Mouse (Mus musculus) kidney, postnatal 10 days (tissue): ENCODE results near the gene Ankmy1.

Experiments
- DNase-seq: peaks from one replicate; pipeline ENCODE4 v3.0.0; 2021; ENCODE audit warnings: mixed read lengths

Gene Ankmy1

GRCm38 (mm10) chr1:92869985-92870384, 32.7 kb downstream of the Ankmy1 start:
- DNase-seq = no peak

DNA sequence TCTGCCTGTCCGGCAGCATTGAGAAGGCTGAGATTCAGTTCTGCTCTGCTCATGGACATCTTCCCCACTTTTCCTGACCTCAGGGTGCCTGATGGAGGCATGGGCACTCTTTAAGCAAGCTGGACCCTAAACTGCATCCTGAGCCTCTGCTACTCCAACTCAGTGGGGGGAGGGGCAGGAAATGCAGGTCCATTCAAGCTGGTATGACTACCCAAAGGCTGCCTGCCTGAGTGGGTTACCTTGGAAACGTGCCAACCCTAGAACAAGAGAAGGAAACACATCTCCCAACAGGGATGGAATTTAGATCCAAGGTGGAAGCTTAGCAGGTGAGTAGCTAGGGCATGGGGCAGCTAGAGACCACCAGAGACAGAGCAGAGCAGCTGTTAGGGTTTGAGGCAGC, 36.5 kb downstream of the Ankmy1 start:
- no peak for DNase-seq

DNA sequence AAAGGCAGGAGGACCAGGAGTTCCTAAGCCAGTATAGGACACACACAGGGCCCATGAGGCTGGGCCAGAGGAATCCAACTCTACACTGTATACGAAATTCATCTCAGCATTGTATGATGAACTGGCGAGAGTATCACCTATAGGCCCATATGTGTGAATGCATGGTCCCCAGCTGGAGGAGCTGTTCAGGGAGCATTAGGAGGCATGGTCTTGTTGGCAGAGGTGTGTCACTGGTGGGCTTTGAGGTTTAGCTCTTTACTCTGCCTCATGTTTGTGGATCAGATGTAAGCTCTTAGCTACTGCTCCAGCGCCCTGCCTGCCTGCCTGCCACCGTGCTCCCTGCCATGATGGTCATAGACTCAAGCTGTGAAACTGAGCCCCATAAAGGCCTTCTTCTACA, 39.4 kb downstream of the Ankmy1 start:
- DNase-seq = no peak

DNA sequence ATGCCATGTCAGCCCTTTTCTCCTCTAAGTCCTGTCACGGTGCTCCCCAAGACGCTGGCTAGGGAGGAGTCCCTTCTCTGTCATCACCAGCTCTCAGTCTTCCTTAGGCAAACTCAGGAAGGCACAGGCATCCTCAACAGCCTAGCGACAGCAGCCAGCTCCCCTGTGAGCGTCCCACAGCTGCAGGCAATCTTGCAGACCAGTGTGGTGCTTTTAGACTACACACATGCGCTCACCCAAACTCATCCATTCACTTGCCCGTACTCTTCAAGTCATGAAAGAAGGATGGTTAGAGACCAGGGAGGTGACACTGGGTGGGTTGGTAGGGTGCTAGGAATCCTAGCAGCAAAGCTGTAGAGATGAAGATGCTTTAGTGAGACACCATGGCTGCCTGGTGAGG, 41.2 kb downstream of the Ankmy1 start:
- no peak for DNase-seq

DNA sequence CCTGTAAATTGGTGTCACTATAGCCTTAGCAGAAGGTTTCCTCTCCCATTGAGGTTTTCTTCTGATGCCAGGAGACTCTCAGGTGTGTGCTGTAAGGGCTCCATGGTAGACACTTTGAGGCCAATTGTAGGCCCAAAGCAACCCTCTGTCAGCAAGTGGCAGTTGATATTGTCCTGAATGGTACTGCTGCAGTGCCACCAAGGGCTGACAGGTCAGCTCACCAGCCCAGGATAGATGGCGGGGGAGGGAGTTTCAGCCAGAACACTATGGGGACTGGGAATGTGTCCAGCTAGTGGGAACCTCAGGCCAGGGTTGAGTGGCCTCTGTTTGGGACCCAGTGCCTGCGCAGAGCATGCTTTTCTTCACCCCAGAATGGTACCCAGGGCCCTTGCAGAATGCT, 50.3 kb downstream of the Ankmy1 start:
- no peak for DNase-seq

GRCm38 (mm10) chr1:92849938-92850574, 52.6 kb downstream of the Ankmy1 start:
- no peak for DNase-seq

DNA sequence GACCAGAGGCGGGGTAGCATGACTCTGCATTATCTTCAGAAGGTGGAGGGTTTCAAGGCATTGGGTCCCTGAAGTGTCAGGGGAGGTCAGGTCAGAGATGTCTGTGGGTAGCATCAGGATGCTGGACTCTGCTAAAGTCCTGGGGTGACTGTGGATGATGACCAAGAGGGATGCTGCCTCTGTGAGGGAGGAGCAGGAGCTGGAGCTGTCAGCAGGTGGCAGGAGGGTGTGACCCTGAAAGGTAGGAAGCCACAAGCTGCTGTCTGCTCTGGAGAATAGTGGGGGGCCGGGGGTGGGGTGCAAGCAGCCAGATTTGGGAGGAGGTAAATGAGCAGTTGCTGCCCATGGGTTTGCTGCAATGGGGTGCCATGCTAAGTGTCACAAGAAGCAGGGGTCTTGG, 53.2 kb downstream of the Ankmy1 start:
- no peak for DNase-seq

GRCm38 (mm10) chr1:92847873-92848839, 54.5 kb downstream of the Ankmy1 start:
- DNase-seq = no peak

DNA sequence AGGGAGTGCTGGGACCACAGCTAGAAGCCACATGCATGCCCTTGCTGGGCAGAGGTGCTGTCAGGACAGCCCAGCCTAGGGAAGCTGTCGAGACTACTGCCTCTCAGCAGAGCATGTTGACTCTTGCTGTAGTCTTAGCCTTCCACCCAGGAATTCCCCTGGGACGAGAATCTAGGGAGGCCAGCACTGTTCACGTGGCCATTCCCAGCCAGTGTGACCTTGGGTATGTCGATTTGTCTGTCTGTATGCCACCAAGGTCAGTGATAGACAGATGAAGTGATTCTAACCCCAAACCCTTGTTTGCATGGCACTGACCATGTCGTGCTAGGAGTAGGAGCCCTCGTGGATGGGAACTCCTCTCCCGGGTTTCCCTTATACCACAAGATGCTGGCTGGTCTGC, 56.8 kb downstream of the Ankmy1 start:
- DNase-seq = no peak

- no peak for DNase-seq
Observed at GRCm38 (mm10) chr1:92841427-92841826, 61.3 kb downstream of the Ankmy1 start.

DNA sequence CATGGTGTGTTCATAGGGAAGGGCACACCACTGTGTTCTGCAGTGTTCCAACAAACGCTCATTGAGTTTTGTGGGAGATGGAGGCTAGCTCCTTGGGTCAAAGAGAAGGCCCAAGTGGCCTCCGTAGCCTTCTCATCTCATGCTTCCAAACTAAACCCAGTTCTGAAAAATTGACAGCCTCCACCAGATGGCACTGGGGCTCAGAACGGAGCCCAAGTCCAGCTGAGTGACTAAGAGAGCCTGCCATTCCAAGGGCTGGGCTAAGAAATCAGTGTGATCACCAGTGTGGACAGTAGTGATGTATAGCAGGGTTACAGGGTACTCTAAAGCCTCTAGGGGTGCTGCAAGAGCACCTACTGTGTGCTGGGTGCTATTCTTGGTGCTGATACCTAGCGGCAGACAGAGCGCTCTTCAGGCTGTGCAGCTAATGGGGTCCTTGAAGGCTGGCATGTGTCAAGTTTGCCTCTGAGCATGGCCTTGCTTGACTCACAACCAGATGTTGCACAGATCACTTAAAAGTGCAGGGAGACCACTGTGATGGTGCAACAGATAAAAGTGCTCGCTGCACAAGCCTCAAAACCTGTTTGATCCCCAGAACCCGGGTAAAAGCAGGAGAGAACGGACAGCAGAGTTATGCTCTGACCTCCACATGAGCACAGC, 62.3 kb downstream of the Ankmy1 start:
- peak; percentile 42 for DNase-seq

GRCm38 (mm10) chr1:92839211-92839610, 63.5 kb downstream of the Ankmy1 start:
- no peak for DNase-seq

GRCm38 (mm10) chr1:92837931-92838833, 64.5 kb downstream of the Ankmy1 start:
- DNase-seq = peak; percentile 44

- peak; percentile 91 for DNase-seq
Observed at GRCm38 (mm10) chr1:92833987-92834706, 68.6 kb downstream of the Ankmy1 start.

GRCm38 (mm10) chr1:92832011-92833010, 70.4 kb downstream of the Ankmy1 start:
- peak; percentile 73 for DNase-seq

DNA sequence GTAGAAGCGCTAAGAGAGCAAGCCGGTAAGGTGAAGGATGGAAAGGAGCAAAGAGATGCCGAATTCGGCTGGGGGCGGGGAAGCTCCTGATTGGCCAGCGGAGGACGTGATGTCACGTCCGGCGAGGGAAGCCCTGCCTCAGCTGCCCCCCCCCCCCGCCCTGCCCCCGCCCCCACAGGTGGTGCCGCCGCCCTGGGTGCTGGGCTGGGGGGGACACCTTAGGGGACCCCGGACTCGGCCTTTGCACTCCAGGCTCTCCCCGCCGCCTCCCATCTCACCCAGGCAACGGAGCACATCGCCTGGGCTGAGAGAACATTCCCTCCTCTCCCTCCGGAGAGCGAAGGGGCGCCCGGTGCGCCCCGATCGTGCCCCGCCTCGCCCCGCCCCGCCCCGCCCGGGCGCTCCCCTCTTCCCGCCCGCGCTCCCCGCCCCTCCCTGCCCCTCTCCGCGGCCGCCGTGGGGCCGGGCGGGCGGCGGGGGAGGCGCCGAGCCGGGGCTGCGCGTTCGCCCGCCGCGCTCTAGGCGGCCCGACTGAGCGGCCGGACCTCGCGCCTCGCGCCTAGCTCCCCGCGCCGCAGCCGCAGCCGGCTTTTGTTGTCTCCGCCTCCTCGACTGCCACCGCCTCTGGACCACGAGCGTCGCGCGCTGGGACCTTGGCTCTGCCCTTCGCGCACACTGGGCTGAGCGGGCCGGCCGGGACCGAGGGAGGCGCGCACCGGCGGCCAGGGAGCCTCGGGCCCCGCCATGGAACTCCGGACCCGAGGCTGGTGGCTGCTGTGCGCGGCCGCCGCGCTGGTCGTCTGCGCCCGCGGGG, 71.3 kb downstream of the Ankmy1 start, which contains the start of gene Gpc1:
Gene Gpc1, plus strand, starts transcription at position 458 of the 814 bp plus-strand sequence.
- peak; percentile 86 for DNase-seq

- no peak for DNase-seq
Observed at GRCm38 (mm10) chr1:92830626-92831187, 72.0 kb downstream of the Ankmy1 start.

DNA sequence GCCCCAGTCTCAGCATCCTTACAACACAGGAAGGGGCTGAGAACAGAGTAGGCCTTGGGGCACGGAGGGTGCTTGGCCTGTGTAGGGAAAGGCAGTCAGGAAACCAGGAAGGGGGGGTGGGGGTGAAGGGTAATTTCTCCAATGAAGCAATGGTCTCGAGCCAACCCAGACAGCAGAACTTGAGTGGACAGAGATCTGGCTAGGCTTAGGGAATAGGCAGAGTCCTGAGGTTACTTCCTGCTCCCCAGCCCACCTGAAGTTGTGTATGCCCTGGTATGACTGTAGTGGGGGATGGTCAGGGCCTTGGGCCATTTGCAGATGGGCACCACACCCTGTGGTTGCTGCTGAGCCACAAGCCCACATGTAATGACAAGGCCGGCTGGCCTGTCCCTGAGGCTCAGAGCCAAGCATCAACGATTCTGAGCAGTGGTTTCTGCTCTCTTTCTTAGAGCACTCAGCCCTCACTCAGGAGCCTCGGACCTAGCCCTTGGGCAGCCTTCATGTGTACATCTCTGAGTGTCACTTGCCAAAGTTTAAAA, 86.9 kb downstream of the Ankmy1 start:
- no peak for DNase-seq

DNA sequence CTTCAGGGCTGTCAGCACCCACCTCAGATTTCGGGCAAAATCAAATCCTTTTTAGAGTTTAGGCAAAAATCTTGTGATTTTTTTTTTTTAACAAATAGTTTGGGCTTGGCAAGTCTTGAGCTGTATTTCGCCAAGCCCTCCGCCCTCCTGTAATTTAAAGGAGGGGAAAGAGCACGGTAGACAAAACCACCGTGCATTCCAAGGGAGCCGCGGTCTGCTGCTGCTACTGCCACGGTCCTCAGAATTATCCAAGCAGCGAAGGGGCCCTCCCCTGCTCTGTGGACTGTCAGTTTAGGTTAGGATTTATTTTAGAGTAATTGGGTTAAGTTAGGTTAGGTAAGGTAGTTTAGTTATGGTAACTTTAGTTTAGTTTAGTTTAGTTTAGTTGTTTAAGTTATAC, 87.6 kb downstream of the Ankmy1 start:
- DNase-seq = no peak
